Mouse (Mus musculus) frontal cortex, adult 2 months (tissue): ENCODE results near the gene Slc25a23. TPM values are rescaled to one million over a fixed set of nuclear protein-coding genes. Genes with fewer than 3 reads are reported as not detected.
"Not testable (repeated sequence)": the region's sequence is repeated elsewhere in the genome, so short reads cannot be mapped to it uniquely, and the experiment has no call there.

Experiments
- DNase-seq, 2 experiments: peaks; one replicate each; pipeline ENCODE4 v3.0.0; 2022; ENCODE audit warnings: low spot score in 1 of 2; ENCODE audit errors: extremely low spot score in 1 of 2
- polyA plus RNA-seq: library from polyadenylated mRNA; depleted of rRNA; stranded (reverse); fragments of >200 nt; gene quantifications from 2 replicates; pipeline ENCODE4 v1.2.3, GENCODE M21; 2012

The Slc25a23 gene
- polyA plus RNA-seq, 1 experiment, result 290 TPM

DNA sequence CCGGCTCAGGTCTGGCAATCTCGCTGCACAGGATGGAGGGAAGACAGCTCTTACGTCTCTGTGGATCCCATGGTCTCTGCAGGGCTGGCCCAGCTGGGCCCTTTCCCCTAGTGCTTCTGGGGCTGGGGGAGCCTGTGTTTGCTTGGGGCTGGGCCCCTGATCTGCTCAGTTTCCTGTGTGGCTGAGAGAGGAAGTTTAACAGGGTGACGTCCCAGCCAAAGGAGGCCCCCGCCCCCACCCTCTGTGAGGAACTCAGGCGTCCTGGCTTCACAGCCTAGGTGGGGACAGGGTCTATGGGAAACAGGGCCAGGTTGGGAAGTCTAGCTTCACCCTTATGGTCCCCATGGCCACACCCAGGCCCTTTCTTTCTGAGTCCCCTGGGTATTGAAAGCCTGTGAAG lies 18.7 kb upstream of the Slc25a23 start, which contains the start of gene Dennd1c:
Gene Dennd1c (minus strand): TSS at position 179 of the 400 bp plus-strand sequence.
- no peak for DNase-seq

GRCm38 (mm10) chr17:57076916-57077315 lies 17.3 kb upstream of the Slc25a23 start:
- DNase-seq, result no peak

- DNase-seq, result no peak
Observed at GRCm38 (mm10) chr17:57070699-57071098, 11.0 kb upstream of the Slc25a23 start.

DNA sequence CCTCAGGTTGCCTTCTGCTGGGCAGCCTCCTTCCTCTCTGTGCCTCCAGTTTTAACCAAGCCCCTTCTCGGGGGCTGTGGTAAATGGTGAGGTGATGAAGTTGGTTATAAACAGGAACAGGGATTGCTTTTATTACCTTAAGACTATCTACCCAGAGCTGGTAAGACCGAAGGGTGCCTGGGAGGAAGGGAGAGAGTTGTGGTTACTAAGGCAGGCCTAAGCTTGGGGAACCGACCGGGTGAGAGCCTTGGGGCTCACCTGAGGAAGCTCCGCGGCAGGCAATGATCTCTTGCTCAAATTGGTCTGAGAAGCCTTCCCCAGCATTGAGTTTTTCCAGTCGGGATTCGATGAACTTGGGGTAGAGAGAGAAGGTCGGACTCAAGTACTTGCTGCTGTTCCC lies 10.6 kb upstream of the Slc25a23 start:
- DNase-seq, result no peak

- no peak for DNase-seq
Observed at GRCm38 (mm10) chr17:57066908-57067307, 7.2 kb upstream of the Slc25a23 start.

DNA sequence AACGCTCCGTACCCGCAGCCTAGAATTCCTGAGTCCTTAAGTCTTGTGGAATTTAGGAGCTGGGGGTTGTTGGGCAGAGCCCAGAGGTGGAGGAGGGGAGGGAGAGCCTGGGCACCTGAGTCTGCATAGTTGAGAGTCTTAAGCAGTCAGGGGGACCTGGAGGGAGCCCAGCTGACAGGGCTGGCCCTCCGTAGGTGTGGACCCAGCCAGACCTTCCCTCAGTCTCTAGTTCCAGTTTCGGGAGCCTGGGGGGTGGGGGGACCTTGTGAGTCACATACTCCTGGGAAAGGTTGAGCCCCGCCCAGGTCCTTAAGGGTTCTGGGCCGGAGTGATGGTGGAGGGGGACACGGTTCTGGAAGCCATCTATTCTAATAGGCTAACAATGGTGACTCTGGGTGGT lies 3.4 kb upstream of the Slc25a23 start:
- DNase-seq, result no peak

GRCm38 (mm10) chr17:57062548-57062947 lies 2.9 kb upstream of the Slc25a23 start:
- no peak for DNase-seq

GRCm38 (mm10) chr17:57062011-57062521 lies 2.4 kb upstream of the Slc25a23 start:
- DNase-seq, result no peak

- no peak for DNase-seq
Observed at GRCm38 (mm10) chr17:57061069-57061468, 1.4 kb upstream of the Slc25a23 start.

DNA sequence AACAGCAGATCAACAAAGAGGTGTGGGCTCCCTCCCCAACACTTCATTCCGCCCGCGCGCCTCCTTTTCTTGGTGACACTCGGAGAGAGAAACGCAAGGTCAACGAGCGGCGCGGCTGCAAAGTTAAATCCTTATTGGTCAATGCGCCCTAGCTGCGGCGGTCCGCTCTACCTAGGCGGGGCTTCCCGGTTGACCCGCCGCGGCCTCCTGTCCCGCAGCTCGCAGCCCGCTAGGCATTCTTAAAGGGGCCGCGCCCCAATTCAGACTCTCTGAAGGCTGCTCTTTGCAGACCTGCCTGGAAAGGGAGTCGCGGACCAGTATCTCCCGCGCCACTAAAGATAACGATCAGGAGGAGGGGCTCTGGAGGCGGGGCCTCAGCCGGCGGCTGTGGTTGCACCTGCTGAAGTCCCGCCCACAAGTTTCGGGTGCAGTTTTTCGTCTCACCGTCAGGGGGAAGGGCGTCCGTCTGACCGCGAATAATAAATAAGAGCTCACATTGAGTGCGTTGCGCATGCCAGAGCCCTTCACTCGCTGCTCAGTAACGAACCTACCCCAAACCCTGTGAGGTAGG lies 653 bp upstream of the Slc25a23 start:
- peak; percentile 93 to 96 for DNase-seq

DNA sequence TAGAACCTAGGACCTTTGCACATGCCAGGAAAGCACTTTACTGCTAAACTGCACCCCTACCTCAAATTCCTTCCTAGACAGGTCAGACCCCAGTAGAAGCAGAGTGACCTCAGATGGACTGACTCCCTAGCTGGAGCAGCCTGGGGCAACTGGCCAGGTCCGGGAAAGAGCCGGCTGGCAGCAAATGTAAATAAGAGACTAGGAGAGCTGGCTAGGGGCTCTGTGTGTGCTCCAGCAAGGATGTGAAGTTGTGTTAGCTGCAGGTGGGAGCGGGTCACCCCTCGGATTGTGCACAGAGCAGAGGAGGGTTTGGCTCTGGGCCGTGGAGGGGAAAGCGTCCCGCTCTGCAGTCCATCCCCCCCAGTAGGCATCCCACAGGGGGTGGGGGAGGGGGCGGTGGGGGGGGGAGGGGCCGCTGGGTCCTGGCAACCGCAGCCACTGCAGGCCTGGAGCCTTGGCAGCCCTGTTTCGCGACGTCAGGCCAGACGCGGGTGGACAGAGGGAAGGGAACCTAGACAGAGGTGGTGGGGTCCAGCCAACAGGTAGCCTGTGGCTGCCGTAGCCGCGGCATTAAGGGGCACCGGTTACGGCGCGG lies 675 bp downstream of the Slc25a23 start, which contains the start of gene Crb3:
Gene Crb3 (plus strand): TSS at position 215 of the 595 bp plus-strand sequence.
- DNase-seq, result peak in 1 of 2 experiments; percentile 23

DNA sequence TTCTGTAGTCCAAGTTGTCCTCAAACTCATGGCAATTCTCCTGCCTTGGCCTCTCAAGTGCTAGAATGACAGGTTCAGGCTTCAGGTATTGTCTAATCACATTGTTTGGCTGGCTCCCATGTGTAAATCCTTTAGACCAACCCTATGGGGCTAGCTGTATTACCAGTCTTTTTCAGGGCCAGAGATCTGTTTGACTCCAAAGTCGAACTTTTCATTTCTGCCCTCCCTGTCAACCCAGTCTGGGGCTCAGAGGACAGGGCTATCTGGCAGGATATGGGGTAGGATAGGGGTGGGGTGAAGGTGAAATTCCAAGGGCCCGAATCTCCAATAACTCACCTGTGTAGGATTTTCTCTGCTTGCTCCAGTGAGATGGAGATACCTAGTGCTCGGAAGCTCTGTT lies 3.4 kb downstream of the Slc25a23 start:
- no peak for DNase-seq

- not testable (repeated sequence) for DNase-seq
Observed at GRCm38 (mm10) chr17:57051679-57052078, 8.0 kb downstream of the Slc25a23 start.

GRCm38 (mm10) chr17:57048816-57049215 lies 10.8 kb downstream of the Slc25a23 start:
- DNase-seq, result no peak

GRCm38 (mm10) chr17:57047406-57047805 lies 12.3 kb downstream of the Slc25a23 start:
- no peak for DNase-seq

- no peak for DNase-seq
Observed at GRCm38 (mm10) chr17:57041554-57041953, 18.1 kb downstream of the Slc25a23 start, which contains the start of gene Slc25a41. Gene Slc25a41 (minus strand): TSS chr17:57041654.

DNA sequence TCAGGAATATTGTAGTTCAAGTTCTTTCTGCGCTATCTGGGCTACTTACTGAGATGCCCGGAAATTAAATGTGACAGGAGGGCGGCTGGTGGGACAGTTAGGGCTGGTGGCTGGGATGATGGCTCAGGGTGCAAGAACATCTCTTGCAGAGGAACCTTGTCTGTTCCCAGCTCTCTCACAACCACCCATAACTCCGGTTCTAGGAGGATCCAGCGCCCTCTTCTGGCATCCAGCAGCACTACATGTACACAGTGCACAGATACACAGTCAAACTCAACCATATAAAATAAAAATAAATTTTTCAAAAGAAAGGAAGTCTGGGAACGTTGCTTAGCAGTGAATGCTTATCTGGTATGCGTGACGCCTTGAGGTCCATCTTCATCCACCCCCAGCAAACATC lies 20.7 kb downstream of the Slc25a23 start:
- DNase-seq, result no peak

DNA sequence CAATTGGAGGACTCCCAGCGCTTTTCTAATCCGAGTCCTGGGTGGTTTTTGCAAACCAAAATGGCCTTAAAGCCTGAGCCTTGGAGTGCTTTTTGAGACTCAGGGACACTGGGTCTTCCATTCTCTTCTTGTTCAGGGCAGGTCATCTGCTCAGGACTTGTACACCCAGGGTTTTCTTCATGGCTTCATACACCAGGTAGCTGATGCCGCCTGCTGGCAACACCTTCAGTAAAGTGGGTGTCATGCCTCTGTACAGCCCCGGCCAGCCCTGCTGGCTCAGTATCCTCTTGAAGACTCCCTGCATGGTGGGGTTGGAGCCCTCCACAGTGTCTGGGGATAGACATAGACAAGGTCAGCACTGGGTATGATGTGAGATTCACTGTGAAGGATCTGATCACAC lies 26.8 kb downstream of the Slc25a23 start:
- no peak for DNase-seq

GRCm38 (mm10) chr17:57031661-57032420 lies 27.8 kb downstream of the Slc25a23 start:
- DNase-seq, result peak; percentile 100

GRCm38 (mm10) chr17:57030931-57031660 lies 28.6 kb downstream of the Slc25a23 start, which contains the start of gene Khsrp:
Gene Khsrp (minus strand): TSS chr17:57031522.
- no peak for DNase-seq

DNA sequence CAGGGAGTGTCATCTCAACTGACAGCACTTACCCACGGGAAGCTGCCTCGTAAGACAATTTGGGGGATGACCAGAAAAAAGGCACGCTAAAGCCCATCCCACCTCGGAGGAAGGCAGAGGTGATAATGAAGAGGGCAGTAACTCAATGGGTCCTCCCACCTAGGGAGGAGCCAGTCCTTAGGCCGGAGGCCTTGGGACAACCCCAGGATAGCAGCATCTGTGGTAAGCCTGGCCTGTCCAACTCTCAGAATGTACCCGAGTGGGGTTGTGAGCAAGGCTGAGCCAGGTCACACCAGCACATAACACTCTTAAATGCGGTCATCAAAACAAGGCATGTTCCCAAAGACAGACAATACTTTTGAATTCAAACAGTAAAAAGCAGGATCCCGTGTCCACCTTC lies 30.0 kb downstream of the Slc25a23 start:
- DNase-seq, result no peak
